Mouse (Mus musculus) liver, embryonic 14.5 days (tissue): ENCODE results near the gene Chchd1.

ENCODE experiments used
- CTCF ChIP-seq: IDR thresholded peaks from 2 replicates; pipeline ENCODE4 v1.5.1; 2016; ENCODE audit warnings: antibody characterized with exemption, low read depth, control low read depth
- EP300 ChIP-seq: IDR thresholded peaks from 2 replicates; pipeline ENCODE4 v1.6.1; 2016; ENCODE audit warnings: antibody characterized with exemption, low read depth

GRCm38 (mm10) chr14:20658326-20658725 is 44.5 kb upstream of the Chchd1 start:
- TF ChIP-seq CTCF, result peak; percentile 75
- no peak for TF ChIP-seq EP300
